Mouse (Mus musculus) retina, postnatal 1 day (tissue): Measurements from ENCODE around the gene Sipa1l3.
A peak's percentile ranks its signal among the peaks of the same experiment; 100 is the strongest.

Experiments
- DNase-seq: peaks from one replicate; pipeline ENCODE4 v3.0.0-alpha.2; 2012

Sipa1l3 gene

DNA sequence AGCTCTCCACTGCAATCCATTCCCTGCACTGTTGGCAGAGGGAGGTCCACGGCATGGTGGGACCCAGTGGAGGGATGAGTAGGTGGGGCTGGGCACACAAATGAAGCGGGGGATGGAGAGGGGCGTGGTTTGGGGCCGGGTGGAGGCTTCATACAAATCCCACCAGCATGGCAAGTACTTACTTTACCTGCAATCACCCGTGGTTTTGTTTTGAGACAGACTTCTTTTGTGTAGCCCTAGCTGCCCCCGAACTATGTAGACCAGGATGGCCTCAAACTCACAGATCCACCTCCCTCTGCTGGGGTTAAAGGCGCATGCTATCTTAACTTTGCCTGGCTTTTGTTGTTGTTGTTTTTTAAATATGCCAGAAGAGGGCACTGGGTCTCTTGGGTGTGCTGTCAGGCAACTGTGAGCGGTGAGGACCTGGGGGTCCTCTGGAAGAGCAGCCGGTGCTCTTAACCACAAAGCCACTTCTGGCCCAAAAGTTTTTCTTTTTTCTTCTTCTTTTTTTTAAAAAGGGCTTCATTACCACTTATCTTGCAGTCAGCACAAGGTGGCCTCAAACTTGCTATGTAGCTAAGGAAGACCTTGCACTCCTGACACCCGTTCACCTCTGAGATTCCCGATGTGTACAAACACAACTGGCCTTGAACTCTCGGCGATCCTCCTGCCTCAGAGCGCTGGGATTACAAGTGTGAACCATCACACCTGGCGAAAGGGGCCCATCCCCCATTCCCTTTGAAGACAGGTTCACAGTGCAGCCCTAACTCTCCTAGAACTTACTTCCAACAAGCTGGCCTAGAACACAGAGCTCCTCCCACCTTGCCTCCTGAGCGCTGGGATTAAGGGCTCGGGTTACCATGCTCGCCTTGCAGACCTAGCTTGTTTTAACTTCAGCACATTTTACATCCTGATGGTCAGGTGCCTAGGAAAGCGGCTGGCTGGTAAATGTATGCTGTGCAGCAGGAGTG lies 198.8 kb downstream of the Sipa1l3 start:
- peak; percentile 54 for DNase-seq

- DNase-seq, result peak; percentile 80
These were observed 200.1 kb downstream of the Sipa1l3 start for GRCm38 (mm10) chr7:29318115-29318911.

DNA sequence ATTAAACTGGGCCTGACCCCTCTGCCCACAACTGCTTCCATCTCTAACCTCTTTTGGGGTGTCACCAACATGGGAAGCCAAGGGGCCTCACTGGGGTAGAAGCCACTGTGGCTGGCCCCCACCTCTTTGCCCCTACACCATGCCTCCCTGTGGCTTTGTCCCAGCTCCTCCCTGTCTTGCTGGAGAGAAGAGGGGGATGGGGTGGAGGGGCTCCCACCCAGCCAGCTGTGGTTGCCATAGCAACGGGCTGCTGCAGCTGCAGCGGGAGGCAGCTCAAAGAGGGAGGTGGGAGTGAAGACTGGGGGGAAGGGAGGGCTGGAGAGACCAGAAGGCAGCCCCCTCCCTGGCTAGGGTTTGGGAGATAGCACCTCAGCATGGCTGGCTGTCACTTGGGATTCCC lies 200.9 kb downstream of the Sipa1l3 start:
- peak; percentile 88 for DNase-seq

DNA sequence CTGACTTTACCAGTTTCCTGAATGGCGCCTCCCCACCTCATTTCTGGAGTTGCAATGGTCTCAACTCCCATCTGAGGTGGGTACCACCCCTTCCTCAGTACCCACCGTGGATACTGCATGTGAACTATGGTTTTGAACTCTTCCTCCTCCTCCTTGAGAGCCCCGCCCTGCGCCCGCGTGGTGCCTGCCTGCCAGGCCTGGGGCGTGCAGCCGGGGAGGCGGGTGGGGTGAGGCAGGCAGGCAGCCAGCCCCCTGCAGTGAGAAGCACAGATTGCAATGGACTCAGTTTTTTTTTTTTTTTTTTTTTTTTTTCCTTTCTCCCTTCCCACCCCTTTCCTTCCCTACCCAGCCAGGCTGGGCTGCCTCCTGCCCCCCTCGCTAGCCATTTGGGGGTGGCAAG lies 201.5 kb downstream of the Sipa1l3 start:
- peak; percentile 75 for DNase-seq

DNA sequence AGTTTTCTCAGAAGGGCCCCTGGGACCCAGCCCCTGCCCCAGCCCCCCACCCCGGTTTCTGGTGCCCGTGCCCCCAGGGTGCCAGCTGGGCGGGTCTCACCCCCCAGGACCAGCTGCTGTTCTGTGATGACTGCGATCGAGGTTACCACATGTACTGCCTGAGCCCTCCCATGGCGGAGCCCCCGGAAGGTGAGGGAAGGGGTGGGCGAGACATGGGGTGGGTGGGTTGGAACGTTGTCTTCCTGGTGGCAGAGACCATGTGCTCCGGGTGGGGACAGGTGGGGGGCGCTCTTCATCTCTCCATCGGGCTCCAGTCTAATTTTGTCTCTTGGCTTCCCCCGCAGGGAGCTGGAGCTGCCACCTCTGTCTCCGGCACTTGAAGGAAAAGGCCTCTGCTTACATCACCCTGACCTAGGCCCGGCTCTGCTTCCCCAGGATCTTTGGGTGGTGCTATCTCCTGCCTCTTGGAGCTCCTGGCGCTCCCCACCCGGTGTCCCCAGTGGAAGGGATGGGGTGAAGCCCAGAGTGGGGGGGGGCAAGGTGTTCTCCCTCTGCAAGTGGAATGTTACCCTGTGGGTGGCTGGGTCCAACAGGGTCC lies 202.2 kb downstream of the Sipa1l3 start:
- no peak for DNase-seq

- DNase-seq, result peak; percentile 76
These were observed 203.4 kb downstream of the Sipa1l3 start for GRCm38 (mm10) chr7:29314844-29315628.

DNA sequence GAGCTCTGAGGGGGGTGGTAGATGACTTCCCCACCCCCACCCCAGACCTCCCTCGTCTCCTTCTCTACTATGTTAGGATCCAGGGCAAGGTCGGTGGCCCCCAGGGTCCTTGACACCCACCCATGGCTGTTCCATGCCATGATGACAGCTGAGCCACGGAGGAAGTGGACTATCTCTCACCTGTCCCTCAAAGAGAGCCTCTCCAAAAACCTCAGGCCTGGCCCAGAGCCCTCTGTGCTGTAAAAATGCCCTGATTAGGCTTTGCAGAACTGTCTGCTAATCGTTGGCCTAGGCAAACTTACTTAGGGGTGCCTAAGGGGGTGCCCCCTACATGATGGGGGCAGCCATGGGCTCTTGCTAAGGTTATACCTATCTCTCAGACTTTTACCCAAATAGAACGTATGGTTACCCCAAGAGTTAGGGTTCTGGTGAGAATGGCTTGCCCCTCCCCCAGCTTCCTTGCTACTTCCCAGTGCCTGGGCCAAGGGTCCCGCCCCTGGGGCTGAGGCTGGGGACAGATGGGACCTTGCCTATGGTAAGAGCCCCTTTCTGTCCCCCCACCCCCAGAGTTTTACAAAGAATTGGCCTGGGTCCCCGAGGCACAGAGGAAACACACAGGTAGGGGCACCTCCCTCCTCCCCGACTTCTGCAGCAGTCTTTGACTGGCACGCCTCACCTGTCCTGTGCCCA lies 204.7 kb downstream of the Sipa1l3 start:
- DNase-seq, result no peak

GRCm38 (mm10) chr7:29313051-29313450 lies 205.4 kb downstream of the Sipa1l3 start:
- DNase-seq, result no peak

DNA sequence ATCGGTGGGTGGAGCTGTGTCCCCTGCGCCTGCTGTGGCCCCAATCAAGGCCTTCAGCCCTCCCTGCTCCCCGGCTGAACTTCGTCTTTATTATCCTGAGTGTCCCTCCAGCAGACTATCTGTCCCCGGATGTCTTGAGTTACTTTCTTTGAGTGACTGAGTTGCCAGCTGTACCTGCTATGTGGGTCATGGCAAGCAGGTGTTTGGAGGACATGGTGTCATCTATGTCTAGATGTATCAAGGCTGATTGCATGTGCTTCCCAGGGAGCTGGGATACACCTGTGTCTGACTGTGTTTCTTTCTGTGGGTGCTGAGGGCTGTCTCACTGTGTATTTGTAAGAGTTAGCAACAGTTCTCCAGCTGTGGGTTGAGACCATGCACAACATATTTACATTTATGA lies 208.7 kb downstream of the Sipa1l3 start:
- DNase-seq, result no peak

GRCm38 (mm10) chr7:29309221-29309721 lies 209.2 kb downstream of the Sipa1l3 start:
- peak; percentile 43 for DNase-seq

GRCm38 (mm10) chr7:29307350-29308104 lies 210.9 kb downstream of the Sipa1l3 start:
- peak; percentile 96 for DNase-seq

DNA sequence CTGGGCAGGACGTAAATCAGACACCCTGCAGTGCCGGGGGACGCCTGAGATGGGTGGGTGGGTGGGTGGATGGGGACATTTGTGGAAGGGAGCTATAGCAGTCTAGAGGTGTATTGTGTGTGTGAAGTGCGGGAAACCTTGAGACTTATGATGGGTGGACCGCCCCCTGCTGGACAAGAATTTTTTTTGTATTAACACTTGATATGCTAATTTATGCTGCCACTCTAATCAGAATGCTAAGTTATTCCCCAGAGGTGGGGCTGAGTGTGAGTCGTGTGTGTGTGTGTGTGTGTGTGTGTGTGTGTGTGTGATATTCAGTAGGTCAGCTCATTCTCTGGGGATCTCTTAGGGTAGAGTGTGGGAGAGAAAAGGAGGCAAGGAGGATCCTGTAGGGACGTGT lies 211.8 kb downstream of the Sipa1l3 start:
- peak; percentile 82 for DNase-seq

DNA sequence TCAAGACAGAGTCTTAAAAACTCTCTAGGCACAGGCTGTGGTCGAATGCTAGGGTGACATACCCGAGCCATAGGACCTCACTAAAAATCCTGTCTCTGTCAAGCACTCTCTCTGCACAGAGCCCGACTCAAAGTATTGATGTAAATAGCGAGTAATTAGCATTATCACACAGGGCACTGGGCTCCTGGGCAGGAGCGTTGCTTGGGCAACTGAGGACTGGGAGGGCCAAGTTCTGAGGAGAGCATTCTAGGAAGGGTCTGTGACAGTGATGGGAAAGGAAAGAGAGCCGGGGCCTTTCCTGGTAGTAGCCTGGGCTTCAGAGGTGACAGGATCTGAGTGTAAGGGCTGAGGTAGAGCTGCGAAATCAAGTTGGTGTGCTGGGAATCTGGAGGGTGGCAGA lies 212.3 kb downstream of the Sipa1l3 start:
- no peak for DNase-seq

DNA sequence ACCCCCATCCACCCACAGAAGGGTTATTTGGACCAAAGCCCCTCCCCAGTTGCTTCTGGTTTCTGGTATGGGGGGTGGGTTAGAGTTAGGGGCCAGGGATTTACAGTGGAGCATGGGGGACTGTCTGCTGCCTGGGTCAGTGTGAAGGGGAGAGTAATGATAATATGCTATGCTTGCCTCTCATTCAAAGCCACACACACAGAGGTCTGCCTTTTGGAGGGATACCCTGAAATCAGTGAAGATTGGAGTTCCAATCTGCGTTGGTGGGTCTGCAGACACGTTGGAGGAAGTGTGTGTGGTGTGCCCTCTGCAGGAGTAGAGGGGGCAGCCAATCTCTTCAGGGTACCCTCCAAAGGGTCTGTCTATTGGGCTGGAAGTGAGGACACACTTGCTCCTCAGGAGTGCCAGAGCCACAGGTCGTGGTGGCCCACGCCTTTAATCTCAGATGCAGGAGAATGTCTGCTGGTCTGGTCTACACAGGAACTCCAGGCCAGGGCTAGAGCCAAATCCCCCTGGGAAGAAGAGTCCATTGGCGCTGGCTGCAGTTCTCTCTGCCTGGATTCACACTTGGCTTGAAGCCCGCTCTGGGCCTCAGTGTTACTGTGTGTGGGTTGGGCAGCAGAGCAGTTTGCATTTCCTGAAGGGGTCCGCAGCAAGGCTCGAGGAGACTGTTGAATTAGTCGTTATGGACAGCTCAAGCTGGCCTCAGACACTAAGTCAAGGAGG lies 213.0 kb downstream of the Sipa1l3 start:
- no peak for DNase-seq

- DNase-seq, result peak; percentile 73
These were observed 213.8 kb downstream of the Sipa1l3 start for GRCm38 (mm10) chr7:29304463-29305262.

DNA sequence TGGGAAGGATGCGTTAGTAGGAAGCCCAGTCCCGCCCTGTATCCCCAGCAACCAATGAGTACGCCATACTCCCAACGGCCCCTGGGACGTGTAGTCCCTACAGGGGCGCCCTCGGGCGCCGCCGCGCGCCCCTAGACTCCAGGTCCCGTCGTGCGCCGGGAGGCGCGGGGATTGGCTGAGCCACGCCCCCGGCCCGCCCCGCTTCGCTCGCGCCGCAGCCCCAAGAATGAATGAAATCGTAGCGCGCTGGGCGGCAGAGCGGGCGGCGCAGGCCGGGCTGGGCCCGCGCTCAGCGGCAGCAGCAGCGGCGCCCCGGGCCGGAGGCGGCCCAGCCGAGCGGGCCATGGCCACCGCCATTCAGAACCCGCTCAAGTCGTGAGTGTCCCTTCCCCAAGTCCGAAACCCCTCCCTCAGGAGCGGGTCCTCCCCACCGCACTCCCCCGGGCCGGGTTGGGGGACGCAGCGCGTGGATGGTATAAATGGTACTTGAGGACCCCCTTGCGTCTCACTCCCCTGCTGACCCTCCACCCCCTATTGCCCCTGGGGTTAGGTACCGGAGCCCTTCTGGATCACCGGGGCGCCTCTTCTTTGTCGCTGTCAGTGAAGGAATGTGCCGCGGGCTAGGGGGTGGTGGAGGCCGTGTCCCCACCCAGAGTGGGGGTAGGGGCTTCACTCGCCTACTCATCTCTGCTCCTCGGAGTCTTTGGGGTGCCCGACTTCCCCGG lies 214.5 kb downstream of the Sipa1l3 start, which contains the start of gene Dpf1:
TSS of gene Dpf1 (plus strand) at position 214 of the 725 bp plus-strand sequence.
- peak; percentile 95 for DNase-seq

DNA sequence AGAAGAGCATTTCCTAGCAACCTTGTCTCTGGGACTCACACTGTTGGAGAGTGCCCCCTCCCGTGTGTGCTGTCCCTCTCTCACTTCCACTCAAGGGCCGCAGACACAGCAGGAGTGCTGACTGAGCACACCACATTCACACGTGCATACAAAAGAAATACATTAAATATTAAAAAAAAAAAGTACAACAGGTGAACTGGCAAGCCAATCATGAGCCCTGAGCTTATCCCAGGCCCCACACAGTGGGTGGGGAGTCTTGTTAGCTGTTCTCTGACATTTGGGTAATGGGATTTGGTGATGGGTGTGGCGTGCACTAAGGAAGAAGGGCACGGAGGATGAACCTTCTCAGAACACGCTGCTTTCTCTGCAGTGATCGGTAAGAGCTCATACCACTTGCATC lies 215.8 kb downstream of the Sipa1l3 start:
- no peak for DNase-seq

DNA sequence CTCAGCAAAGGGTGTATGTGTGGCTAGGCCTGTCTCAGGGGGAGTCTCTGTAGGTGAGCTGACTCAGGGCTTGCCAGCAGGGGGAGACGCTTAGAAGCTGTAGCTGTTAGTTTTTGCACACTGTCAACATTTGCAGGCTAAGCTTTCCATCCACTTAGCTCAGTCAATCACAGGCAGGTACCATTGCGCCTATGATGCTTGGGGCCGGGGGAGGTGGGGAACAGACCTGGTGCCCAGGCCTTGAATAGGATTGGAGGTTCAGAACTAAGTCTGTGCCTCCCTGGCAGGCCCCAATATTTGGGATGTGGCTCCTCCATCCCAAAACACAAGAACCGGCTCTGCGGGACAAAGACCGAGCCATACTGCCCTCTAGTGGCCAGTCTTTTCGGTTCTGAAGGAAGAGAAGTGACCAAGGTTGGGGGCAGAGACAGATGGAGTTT lies 217.3 kb downstream of the Sipa1l3 start:
- peak; percentile 87 for DNase-seq
